Mouse (Mus musculus) cortical plate, adult 2 months (tissue): ENCODE results near the gene Klhl36.

Experiments
- CTCF ChIP-seq: fragments of 200-500 bp; IDR thresholded peaks from 2 replicates; pipeline ENCODE4 v1.5.1; 2011; ENCODE audit warnings: mild to moderate bottlenecking, control low read depth, low read length; ENCODE audit not compliant: insufficient read depth; ENCODE audit errors: extremely low read depth
- POLR2A ChIP-seq: fragments of 200-500 bp; IDR thresholded peaks from 2 replicates; pipeline ENCODE4 v1.6.1; 2011; ENCODE audit warnings: mild to moderate bottlenecking, low read length, control low read depth; ENCODE audit not compliant: insufficient read depth; ENCODE audit errors: extremely low read depth

DNA sequence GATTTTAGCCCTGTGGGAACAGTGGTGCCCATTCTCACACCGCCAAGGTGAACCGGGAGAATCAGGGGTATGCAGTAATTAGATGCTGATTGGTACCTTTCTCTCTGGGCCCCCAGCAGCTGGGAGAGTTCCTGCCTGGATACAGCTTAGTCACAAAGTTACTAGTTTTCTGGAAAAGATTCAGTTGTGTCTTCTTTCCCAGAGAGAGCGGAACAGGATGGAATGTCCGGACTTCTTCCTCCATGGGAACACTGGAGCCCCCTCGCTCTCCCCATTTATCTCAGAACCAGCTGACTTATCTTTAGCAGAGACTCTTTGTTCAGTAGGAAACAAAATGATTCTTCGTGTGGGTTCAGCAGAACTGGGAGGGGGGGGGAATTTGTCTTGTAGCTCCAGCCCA is 683 bp downstream of the Klhl36 start:
- TF ChIP-seq CTCF (no peak), POLR2A (no peak)
